Mouse (Mus musculus): ENCODE measurements around the gene Arhgef10l. TPM values are rescaled to one million over a fixed set of nuclear protein-coding genes. Genes with fewer than 3 reads are reported as not detected.

The Arhgef10l gene
- polyA plus RNA-seq (2012; rRNA removed) = 35.0 and 39.1 TPM in 2 replicates

DNA sequence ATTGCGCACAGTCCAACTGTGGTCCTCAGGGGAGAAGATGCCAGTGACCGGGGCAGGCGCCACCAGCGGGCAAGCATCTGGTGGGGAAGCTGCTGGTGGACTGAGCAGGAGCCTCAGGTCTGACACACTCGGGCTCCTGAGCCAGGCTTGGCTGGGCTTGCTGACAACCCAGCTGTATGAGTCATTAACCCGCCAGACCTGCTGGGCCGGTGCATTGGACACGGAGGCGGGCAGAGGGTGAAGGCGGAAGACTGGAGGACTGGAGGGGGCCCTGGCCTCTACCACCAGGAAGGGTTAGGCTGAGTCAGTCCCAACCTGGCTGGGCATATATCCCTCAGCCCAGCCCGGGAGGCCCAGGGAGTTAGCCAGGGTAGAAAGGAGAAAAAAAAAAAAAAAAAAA is at the start of gene Arhgef10l:
Arhgef10l (minus strand) TSS at position 253 of the 400 bp plus-strand sequence.

DNA sequence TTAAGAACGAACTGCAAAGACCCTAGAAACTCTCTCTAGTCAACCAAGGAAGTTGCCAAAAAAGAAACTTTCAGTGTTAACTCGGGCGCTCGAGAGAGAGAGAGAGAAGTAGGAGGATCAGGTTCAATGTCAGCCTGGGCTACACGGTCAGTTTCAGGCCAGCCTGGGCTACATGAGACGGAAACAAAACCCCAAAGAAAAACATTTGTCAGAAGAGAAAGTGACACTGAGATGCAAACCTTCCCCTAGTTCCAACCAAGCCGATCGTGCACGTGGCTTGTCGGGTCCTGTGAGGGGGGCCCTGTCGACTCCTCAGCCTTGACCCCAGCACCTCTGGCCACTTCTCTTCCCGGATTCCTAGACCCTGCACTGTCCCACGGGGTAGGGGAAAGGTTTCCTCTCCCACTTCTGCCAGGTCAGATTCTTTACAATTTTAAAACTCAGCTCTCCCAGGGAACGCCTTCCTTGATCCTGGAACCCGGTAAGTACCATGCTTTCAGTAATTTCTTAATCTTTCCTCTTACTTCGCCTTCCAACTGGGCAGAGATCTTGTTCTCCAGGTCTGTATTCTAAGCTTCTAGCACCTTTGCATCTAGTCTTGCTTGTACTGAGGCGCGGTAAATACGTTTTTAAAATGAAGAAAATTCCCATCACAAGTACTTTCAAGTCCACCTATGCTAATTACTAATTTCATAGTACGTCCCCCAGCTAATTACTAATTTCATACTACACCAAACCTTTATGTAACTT is 34.6 kb upstream of the Arhgef10l start, which contains the start of gene Rcc2:
Rcc2 (plus strand) TSS at position 273 of the 750 bp plus-strand sequence.

Other genes with a start within 250 kb of the Arhgef10l start
- 98.9 and 110 TPM in 2 replicates for gene Rcc2, start 34.5 kb upstream of the Arhgef10l start, polyA plus RNA-seq (2012; rRNA removed)
- gene Padi6, start 76.6 kb upstream of the Arhgef10l start, polyA plus RNA-seq (2012; rRNA removed) = 0.05 TPM in 1 of 2 replicates, not detected in the other
- gene Padi4, start 108.2 kb upstream of the Arhgef10l start, polyA plus RNA-seq (2012; rRNA removed) = 0.11 and 0.12 TPM in 2 replicates
- 0.08 TPM in 1 of 2 replicates, not detected in the other for gene Padi3, start 144.6 kb upstream of the Arhgef10l start, polyA plus RNA-seq (2012; rRNA removed)
- gene Padi1, start 179.8 kb upstream of the Arhgef10l start, polyA plus RNA-seq (2012; rRNA removed) = 0.07 and 0.10 TPM in 2 replicates
- 0.36 and 1.0 TPM in 2 replicates for gene Padi2, start 240.3 kb upstream of the Arhgef10l start, polyA plus RNA-seq (2012; rRNA removed)